Mouse (Mus musculus): ENCODE data around the gene Zbed4. TPM values are rescaled to one million over a fixed set of nuclear protein-coding genes. Genes with fewer than 3 reads are reported as not detected.
A peak's percentile ranks its signal among the peaks of the same experiment; 100 is the strongest.

Zbed4 gene
- polyA plus RNA-seq, 1 experiment from 2014 or later: 24.9 TPM

- H3K9me3 ChIP-seq: no peaks in the 10 kb centered on the region
- no peak overlapping the region for H3K4me3 ChIP-seq
- H3K36me3 ChIP-seq: peaks cover 64% of the 10 kb centered on the region
- no peak for DNase-seq (ENCODE audit: low spot score)
- 92% methylated on average over 7 of the region's 7 CpGs for WGBS
- H3K27me3 ChIP-seq (ENCODE audit: insufficient read depth, poor library complexity, severe bottlenecking): no peaks in the 10 kb centered on the region
- peaks cover 28% of the 10 kb centered on the region for H3K4me1 ChIP-seq
- H3K27ac ChIP-seq: no peak overlapping the region
Observed at GRCm38 (mm10) chr15:88822513-88822912, 71.1 kb downstream of the Zbed4 start.

GRCm38 (mm10) chr15:88823376-88823775, 71.9 kb downstream of the Zbed4 start:
- H3K27me3 ChIP-seq (ENCODE audit: insufficient read depth, poor library complexity, severe bottlenecking): no peaks in the 10 kb centered on the region
- H3K4me1 ChIP-seq: peaks cover 30% of the 10 kb centered on the region
- no peaks in the 10 kb centered on the region for H3K9me3 ChIP-seq
- peaks cover 63% of the 10 kb centered on the region for H3K36me3 ChIP-seq
- H3K27ac ChIP-seq: no peak overlapping the region
- no peak for DNase-seq (ENCODE audit: low spot score)
- H3K4me3 ChIP-seq: no peak overlapping the region
- WGBS: 89% methylated on average over 5 of the region's 5 CpGs

GRCm38 (mm10) chr15:88827466-88827865, 76.0 kb downstream of the Zbed4 start:
- Histone ChIP-seq H3K4me3 (no peak overlapping the region), H3K9me3 (no peaks in the 10 kb centered on the region), H3K36me3 (peaks cover 47% of the 10 kb centered on the region), H3K27ac (no peak overlapping the region), H3K27me3 (ENCODE audit: insufficient read depth, poor library complexity, severe bottlenecking) (no peaks in the 10 kb centered on the region), H3K4me1 (peaks cover 45% of the 10 kb centered on the region)
- DNase-seq (ENCODE audit: low spot score): no peak
- WGBS: 88% methylated on average over 6 of the region's 6 CpGs

DNA sequence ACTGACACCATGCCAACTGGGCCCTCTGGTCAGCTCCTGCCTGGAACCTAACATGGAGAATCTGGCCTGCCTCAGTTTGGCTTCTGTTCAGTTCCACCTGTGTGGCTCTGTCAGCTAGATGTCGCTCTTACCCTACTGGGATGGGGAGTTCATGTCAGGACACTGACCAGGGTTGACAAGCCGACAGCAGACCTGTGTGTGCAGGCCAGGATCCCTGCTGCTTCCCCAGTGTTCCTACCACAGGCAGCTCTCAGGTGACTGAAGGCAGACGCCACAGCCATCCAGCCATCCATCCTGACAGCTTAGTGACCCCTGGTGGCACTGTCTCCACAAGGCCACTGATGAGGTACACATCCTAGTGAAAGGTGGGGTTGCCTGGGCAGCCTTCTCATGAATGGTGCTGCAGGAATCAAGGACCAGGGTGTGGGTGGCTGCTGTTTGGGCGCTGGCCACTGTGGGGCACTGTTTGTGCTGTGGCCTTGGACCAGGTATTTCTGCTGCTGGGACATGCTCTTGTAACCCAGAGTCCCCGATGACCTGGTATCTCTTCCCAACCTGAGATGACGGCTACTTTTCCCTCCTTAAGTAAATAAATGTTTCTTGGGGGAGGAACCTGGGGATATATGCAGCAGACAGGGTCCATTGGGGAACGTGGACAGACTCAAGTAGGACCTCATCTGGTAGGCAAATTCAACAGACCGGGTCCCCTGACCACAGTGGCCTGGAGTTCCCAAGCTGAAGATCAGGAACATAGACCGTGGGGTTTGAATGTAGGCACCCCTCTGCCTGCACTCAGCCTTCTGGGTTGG, 76.7 kb downstream of the Zbed4 start:
- no peak overlapping the region for H3K27ac ChIP-seq
- H3K27me3 ChIP-seq (ENCODE audit: insufficient read depth, poor library complexity, severe bottlenecking): no peaks in the 10 kb centered on the region
- H3K4me3 ChIP-seq: no peak overlapping the region
- peaks cover 50% of the 10 kb centered on the region for H3K4me1 ChIP-seq
- DNase-seq (ENCODE audit: low spot score): peak; percentile 90
- H3K9me3 ChIP-seq: no peaks in the 10 kb centered on the region
- 24% methylated on average over 9 of the region's 9 CpGs for WGBS
- peaks cover 40% of the 10 kb centered on the region for H3K36me3 ChIP-seq

- H3K4me3 ChIP-seq: no peak overlapping the region
- H3K27ac ChIP-seq: 0 out of 2 replicates have a peak overlapping the region, but pooled peaks have one; percentile 1
- peaks cover 31% of the 10 kb centered on the region for H3K36me3 ChIP-seq
- WGBS: 48% methylated on average over 17 of the region's 17 CpGs
- no peaks in the 10 kb centered on the region for H3K9me3 ChIP-seq
- peaks cover 50% of the 10 kb centered on the region for H3K4me1 ChIP-seq
- peak; percentile 93 for DNase-seq (ENCODE audit: low spot score)
- H3K27me3 ChIP-seq (ENCODE audit: insufficient read depth, poor library complexity, severe bottlenecking): no peaks in the 10 kb centered on the region
Observed at GRCm38 (mm10) chr15:88828800-88829705, 77.6 kb downstream of the Zbed4 start.

- H3K27me3 ChIP-seq (ENCODE audit: insufficient read depth, poor library complexity, severe bottlenecking): no peaks in the 10 kb centered on the region
- H3K9me3 ChIP-seq: no peaks in the 10 kb centered on the region
- H3K27ac ChIP-seq: 0 out of 2 replicates have a peak overlapping the region, but pooled peaks have one; percentile 1
- DNase-seq (ENCODE audit: low spot score): no peak
- peaks cover 50% of the 10 kb centered on the region for H3K4me1 ChIP-seq
- whole genome bisulfite sequencing: 70% methylated on average over 6 of the region's 6 CpGs
- H3K4me3 ChIP-seq: no peak overlapping the region
- peaks cover 22% of the 10 kb centered on the region for H3K36me3 ChIP-seq
Observed at GRCm38 (mm10) chr15:88829791-88830440, 78.5 kb downstream of the Zbed4 start.

- Histone ChIP-seq H3K4me3 (no peak overlapping the region), H3K36me3 (peaks cover 15% of the 10 kb centered on the region), H3K4me1 (peaks cover 50% of the 10 kb centered on the region), H3K27ac (peak overlapping the region; percentile 39), H3K9me3 (no peaks in the 10 kb centered on the region), H3K27me3 (ENCODE audit: insufficient read depth, poor library complexity, severe bottlenecking) (no peaks in the 10 kb centered on the region)
- DNase-seq (ENCODE audit: low spot score): no peak
- WGBS: 79% methylated on average over 5 of the region's 5 CpGs
Observed at GRCm38 (mm10) chr15:88830696-88831095, 79.2 kb downstream of the Zbed4 start.

- peak overlapping the region; percentile 66 for H3K27ac ChIP-seq
- WGBS: 45% methylated on average over 5 of the region's 5 CpGs
Observed at GRCm38 (mm10) chr15:88831482-88831881, 80.0 kb downstream of the Zbed4 start.

DNA sequence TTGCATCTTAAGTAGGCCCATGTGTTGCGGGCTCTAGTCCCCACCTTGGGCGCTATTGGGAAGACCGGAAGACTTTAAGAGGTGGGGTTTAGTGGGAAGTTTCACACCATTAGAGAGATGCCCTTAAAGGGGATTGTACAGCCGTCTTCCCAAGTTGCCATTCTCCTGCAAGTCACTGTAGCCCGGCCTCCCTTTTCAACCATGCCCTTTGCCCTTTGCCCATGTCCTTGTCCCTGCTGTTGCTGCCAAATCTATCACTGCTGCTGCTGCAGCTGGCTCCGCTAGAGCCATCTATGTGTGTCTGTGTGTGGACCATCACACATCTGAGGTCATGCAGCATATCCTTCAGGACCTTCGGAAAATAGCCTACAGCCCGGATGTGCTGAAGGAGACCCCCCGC, 81.1 kb downstream of the Zbed4 start:
- H3K36me3 ChIP-seq: no peaks in the 10 kb centered on the region
- peaks cover 67% of the 10 kb centered on the region for H3K4me1 ChIP-seq
- WGBS: 82% methylated on average over 9 of the region's 9 CpGs
- no peaks in the 10 kb centered on the region for H3K9me3 ChIP-seq
- DNase-seq (ENCODE audit: low spot score): no peak
- H3K27me3 ChIP-seq (ENCODE audit: insufficient read depth, poor library complexity, severe bottlenecking): no peaks in the 10 kb centered on the region
- H3K4me3 ChIP-seq: no peak overlapping the region
- peak overlapping the region; percentile 66 for H3K27ac ChIP-seq

More at GRCm38 (mm10) chr15:88831482-88831881, 80.0 kb downstream of the Zbed4 start:
- Histone ChIP-seq H3K36me3 (peaks cover 7% of the 10 kb centered on the region; the same call in 1 of the 2 replicates), H3K9me3 (no peaks in the 10 kb centered on the region), H3K4me3 (no peak overlapping the region), H3K27me3 (ENCODE audit: insufficient read depth, poor library complexity, severe bottlenecking) (no peaks in the 10 kb centered on the region), H3K4me1 (peaks cover 56% of the 10 kb centered on the region)
- peak; percentile 84 for DNase-seq (ENCODE audit: low spot score)

Other genes with a start within 250 kb of the Zbed4 start
- not detected in 2 replicates for gene Zdhhc25, start 151.4 kb upstream of the Zbed4 start, polyA plus RNA-seq (2016; fragmentation: Nextera tagmentation; extraction: Ambion mirVana)
- gene Brd1, start 17.4 kb upstream of the Zbed4 start, polyA plus RNA-seq (2016; fragmentation: Nextera tagmentation; extraction: Ambion mirVana): 12.1 and 18.8 TPM in 2 replicates
- 14.6 and 15.2 TPM in 2 replicates for gene Alg12, start 67.7 kb downstream of the Zbed4 start, polyA plus RNA-seq (2016; fragmentation: Nextera tagmentation; extraction: Ambion mirVana)
- gene Creld2, start 68.0 kb downstream of the Zbed4 start, polyA plus RNA-seq (2016; fragmentation: Nextera tagmentation; extraction: Ambion mirVana): 98.6 and 126 TPM in 2 replicates
- 68.1 and 73.7 TPM in 2 replicates for gene Pim3, start 110.5 kb downstream of the Zbed4 start, polyA plus RNA-seq (2016; fragmentation: Nextera tagmentation; extraction: Ambion mirVana)
- not detected in 2 replicates for gene Ttll8, start 202.8 kb downstream of the Zbed4 start, polyA plus RNA-seq (2016; fragmentation: Nextera tagmentation; extraction: Ambion mirVana)
- gene Mlc1, start 227.3 kb downstream of the Zbed4 start, polyA plus RNA-seq (2016; fragmentation: Nextera tagmentation; extraction: Ambion mirVana): not detected in 2 replicates
- 45.0 and 85.0 TPM in 2 replicates for gene Mov10l1, start 231.2 kb downstream of the Zbed4 start, polyA plus RNA-seq (2016; fragmentation: Nextera tagmentation; extraction: Ambion mirVana)

Data from heart, embryonic 10.5 days (tissue).